Mouse (Mus musculus) testis, adult 2 months (tissue): Measurements from ENCODE around the gene Micu2.

Experiments
- CTCF ChIP-seq: fragments of 200-500 bp; IDR thresholded peaks from 2 replicates; pipeline ENCODE4 v1.5.1; 2012; ENCODE audit warnings: low read depth, mild to moderate bottlenecking, inconsistent platforms, low read length, moderate library complexity; ENCODE audit not compliant: control insufficient read depth, insufficient read depth, insufficient replicate concordance
- POLR2A ChIP-seq: fragments of 200-500 bp; IDR thresholded peaks from 2 replicates; pipeline ENCODE4 v1.6.1; 2012; ENCODE audit warnings: low read depth, mild to moderate bottlenecking, inconsistent platforms, low read length, moderate library complexity; ENCODE audit not compliant: control insufficient read depth

- no peak for TF ChIP-seq POLR2A
- no peak for TF ChIP-seq CTCF
Measured at GRCm38 (mm10) chr14:57881074-57881473, 118.0 kb downstream of the Micu2 start.
